Mouse (Mus musculus): ENCODE measurements around the gene Phf19. TPM values are rescaled to one million over a fixed set of nuclear protein-coding genes. Genes with fewer than 3 reads are reported as not detected.
A peak's percentile ranks its signal among the peaks of the same experiment; 100 is the strongest.

Gene Phf19
- polyA plus RNA-seq, 1 experiment from 2014 or later, result 2.2 TPM

- Histone ChIP-seq H3K4me2 (no peak overlapping the region), H3K27me3 (replicated peaks) (no peaks in the 10 kb centered on the region; the same call in 1 of the 2 replicates), H3K9me3 (replicated peaks) (no peaks in the 10 kb centered on the region), H3K4me1 (peaks cover 13% of the 10 kb centered on the region), H3K36me3 (no peaks in the 10 kb centered on the region), H3K4me3 (replicated peaks) (no peak overlapping the region), H3K27ac (replicated peaks) (no peak overlapping the region), H3K9ac (replicated peaks) (no peak overlapping the region)
- WGBS, result 73% methylated on average over 8 of the region's 8 CpGs
- no peak for ATAC-seq (ENCODE audit: low FRiP score)
Observed at GRCm38 (mm10) chr2:34938269-34939208, 24.7 kb upstream of the Phf19 start.

GRCm38 (mm10) chr2:34937460-34937859 lies 23.6 kb upstream of the Phf19 start:
- Histone ChIP-seq H3K27me3 (replicated peaks) (no peaks in the 10 kb centered on the region; the same call in 1 of the 2 replicates), H3K9ac (replicated peaks) (no peak overlapping the region), H3K4me2 (no peak overlapping the region), H3K27ac (replicated peaks) (no peak overlapping the region), H3K9me3 (replicated peaks) (no peaks in the 10 kb centered on the region), H3K36me3 (no peaks in the 10 kb centered on the region), H3K4me1 (peaks cover 13% of the 10 kb centered on the region), H3K4me3 (replicated peaks) (no peak overlapping the region)
- WGBS, result 24% methylated on average over 5 of the region's 5 CpGs
- no peak for ATAC-seq (ENCODE audit: low FRiP score)

DNA sequence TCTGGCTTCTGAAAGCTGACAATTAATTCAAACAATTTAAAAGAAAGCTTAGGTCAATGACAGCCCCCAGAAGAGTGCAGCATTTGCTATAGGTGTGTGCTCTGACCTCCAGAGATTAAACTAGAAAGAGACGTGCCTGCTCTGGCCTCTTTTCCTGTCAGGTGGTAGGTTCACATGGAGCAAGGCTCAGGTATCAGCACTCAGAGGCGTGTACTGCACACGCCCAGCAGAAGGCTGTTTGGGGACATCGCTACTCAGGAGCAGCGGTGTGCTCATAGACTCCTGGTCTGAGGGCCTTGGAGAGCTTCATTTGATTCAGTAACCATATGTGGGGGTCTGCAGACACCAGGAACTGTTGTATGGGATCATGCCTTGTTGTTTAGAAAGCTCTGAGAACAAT lies 13.5 kb upstream of the Phf19 start:
- Histone ChIP-seq H3K4me1 (no peaks in the 10 kb centered on the region), H3K9ac (replicated peaks) (no peak overlapping the region), H3K4me2 (no peak overlapping the region), H3K4me3 (replicated peaks) (no peak overlapping the region), H3K27ac (replicated peaks) (no peak overlapping the region), H3K9me3 (replicated peaks) (no peaks in the 10 kb centered on the region), H3K27me3 (replicated peaks) (no peaks in the 10 kb centered on the region; the same call in 1 of the 2 replicates), H3K36me3 (no peaks in the 10 kb centered on the region)
- no peak for ATAC-seq (ENCODE audit: low FRiP score)
- 84% methylated on average over 5 of the region's 5 CpGs for WGBS

GRCm38 (mm10) chr2:34922729-34923128 lies 8.9 kb upstream of the Phf19 start:
- H3K9me3 ChIP-seq (replicated peaks), result no peaks in the 10 kb centered on the region
- WGBS, result 15% methylated on average over 2 of the region's 2 CpGs
- H3K27ac ChIP-seq (replicated peaks), result no peak overlapping the region
- no peaks in the 10 kb centered on the region for H3K36me3 ChIP-seq
- no peak for ATAC-seq (ENCODE audit: low FRiP score)
- H3K4me1 ChIP-seq, result no peaks in the 10 kb centered on the region
- H3K9ac ChIP-seq (replicated peaks), result no peak overlapping the region
- H3K27me3 ChIP-seq (replicated peaks), result no peaks in the 10 kb centered on the region; the same call in 1 of the 2 replicates
- no peak overlapping the region for H3K4me3 ChIP-seq (replicated peaks)
- no peak overlapping the region for H3K4me2 ChIP-seq

DNA sequence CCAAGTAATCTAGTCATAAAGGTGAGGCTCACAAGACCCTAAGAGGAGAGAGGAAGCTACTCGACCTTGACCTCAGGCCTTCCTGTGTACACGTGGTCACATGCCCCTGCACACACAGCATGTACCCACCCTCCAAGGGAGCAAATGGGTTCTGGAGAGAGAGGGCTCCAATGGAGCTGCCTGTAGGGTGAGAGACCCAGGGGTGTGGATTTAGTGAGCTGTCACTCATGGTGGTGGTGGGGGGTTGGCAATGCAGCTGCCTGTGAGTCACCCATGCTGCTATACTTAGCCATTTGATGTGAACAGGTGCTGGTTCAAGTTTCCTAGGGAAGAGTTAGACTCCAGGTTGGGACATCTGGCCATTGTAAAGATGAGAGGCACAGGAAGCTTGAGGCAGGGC lies 6.3 kb upstream of the Phf19 start:
- Histone ChIP-seq H3K9me3 (replicated peaks) (no peaks in the 10 kb centered on the region), H3K4me3 (replicated peaks) (no peak overlapping the region), H3K4me1 (no peaks in the 10 kb centered on the region), H3K4me2 (no peak overlapping the region), H3K27ac (replicated peaks) (no peak overlapping the region), H3K36me3 (no peaks in the 10 kb centered on the region), H3K27me3 (replicated peaks) (peaks cover 5% of the 10 kb centered on the region), H3K9ac (replicated peaks) (no peak overlapping the region)
- WGBS, result 66% methylated on average over 2 of the region's 2 CpGs
- no peak for ATAC-seq (ENCODE audit: low FRiP score)

GRCm38 (mm10) chr2:34915103-34915502 lies 1.3 kb upstream of the Phf19 start:
- no peaks in the 10 kb centered on the region for H3K36me3 ChIP-seq
- no peak overlapping the region for H3K9ac ChIP-seq (replicated peaks)
- no peak overlapping the region for H3K4me3 ChIP-seq (replicated peaks)
- H3K27me3 ChIP-seq (replicated peaks), result peaks cover 41% of the 10 kb centered on the region
- H3K27ac ChIP-seq (replicated peaks), result no peak overlapping the region
- 53% methylated on average over 2 of the region's 2 CpGs for WGBS
- H3K4me1 ChIP-seq, result peaks cover 19% of the 10 kb centered on the region
- peak overlapping the region; percentile 96 for H3K4me2 ChIP-seq
- no peaks in the 10 kb centered on the region for H3K9me3 ChIP-seq (replicated peaks)
- ATAC-seq (ENCODE audit: low FRiP score), result no peak

DNA sequence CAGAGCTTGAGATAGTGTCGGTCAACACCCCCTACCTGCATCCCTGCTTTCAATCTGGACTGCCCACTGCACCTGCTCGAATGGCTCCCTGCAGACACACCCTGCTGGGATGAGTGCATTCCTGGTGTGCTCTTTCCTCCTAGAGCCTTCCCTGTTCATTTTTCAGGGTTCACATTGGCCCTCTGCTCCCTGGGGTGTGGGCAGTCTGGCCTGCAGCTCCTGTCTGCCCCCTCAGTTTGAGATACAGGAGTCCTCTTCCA lies 927 bp upstream of the Phf19 start:
- ATAC-seq (ENCODE audit: low FRiP score), result 0 out of 2 replicates have a peak, but pooled peaks have one; percentile 12
- Histone ChIP-seq H3K27me3 (replicated peaks) (peaks cover 41% of the 10 kb centered on the region), H3K9ac (replicated peaks) (no peak overlapping the region), H3K36me3 (no peaks in the 10 kb centered on the region), H3K9me3 (replicated peaks) (no peaks in the 10 kb centered on the region), H3K4me1 (peaks cover 19% of the 10 kb centered on the region), H3K4me2 (peak overlapping the region; percentile 96), H3K4me3 (replicated peaks) (no peak overlapping the region), H3K27ac (replicated peaks) (no peak overlapping the region)
- 23% methylated on average over 2 of the region's 2 CpGs for WGBS

- H3K9ac ChIP-seq (replicated peaks), result peak overlapping the region; percentile 45
- no peak overlapping the region for H3K27ac ChIP-seq (replicated peaks)
- peak overlapping the region; percentile 53 for H3K4me3 ChIP-seq (replicated peaks)
- peaks cover 41% of the 10 kb centered on the region for H3K27me3 ChIP-seq (replicated peaks)
- no peaks in the 10 kb centered on the region for H3K36me3 ChIP-seq
- peaks cover 19% of the 10 kb centered on the region for H3K4me1 ChIP-seq
- H3K4me2 ChIP-seq, result peak overlapping the region; percentile 96
- peak; percentile 76 for ATAC-seq (ENCODE audit: low FRiP score)
- H3K9me3 ChIP-seq (replicated peaks), result no peaks in the 10 kb centered on the region
- 2% methylated on average over 40 of the region's 50 CpGs for WGBS
Observed at GRCm38 (mm10) chr2:34914069-34914822, 420 bp upstream of the Phf19 start.

DNA sequence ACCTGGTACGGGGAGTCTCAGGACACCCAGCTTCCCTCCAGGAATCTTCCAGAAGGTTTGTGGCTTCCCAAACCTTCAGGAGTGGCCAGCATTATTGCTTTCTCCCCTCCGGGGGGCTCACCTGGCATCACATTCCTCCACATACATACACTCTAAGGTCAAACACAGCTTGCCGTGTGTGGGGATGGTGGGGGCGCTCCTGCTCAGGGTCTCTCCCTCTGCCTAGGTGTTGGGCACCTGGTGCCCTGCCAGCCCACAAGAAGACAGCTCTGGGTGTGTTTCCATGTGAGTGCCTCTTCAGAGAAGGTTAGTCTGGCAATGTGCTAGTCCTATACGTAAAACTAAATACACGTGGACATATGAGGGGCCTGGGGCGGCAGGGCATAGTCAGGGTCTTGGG lies 1.2 kb downstream of the Phf19 start:
- no peaks in the 10 kb centered on the region for H3K9me3 ChIP-seq (replicated peaks)
- peaks cover 41% of the 10 kb centered on the region for H3K27me3 ChIP-seq (replicated peaks)
- H3K9ac ChIP-seq (replicated peaks), result no peak overlapping the region
- H3K36me3 ChIP-seq, result no peaks in the 10 kb centered on the region
- H3K4me3 ChIP-seq (replicated peaks), result peak overlapping the region; percentile 53
- peaks cover 19% of the 10 kb centered on the region for H3K4me1 ChIP-seq
- peak overlapping the region; percentile 96 for H3K4me2 ChIP-seq
- H3K27ac ChIP-seq (replicated peaks), result no peak overlapping the region
- no peak for ATAC-seq (ENCODE audit: low FRiP score)
- 43% methylated on average over 7 of the region's 7 CpGs for WGBS

DNA sequence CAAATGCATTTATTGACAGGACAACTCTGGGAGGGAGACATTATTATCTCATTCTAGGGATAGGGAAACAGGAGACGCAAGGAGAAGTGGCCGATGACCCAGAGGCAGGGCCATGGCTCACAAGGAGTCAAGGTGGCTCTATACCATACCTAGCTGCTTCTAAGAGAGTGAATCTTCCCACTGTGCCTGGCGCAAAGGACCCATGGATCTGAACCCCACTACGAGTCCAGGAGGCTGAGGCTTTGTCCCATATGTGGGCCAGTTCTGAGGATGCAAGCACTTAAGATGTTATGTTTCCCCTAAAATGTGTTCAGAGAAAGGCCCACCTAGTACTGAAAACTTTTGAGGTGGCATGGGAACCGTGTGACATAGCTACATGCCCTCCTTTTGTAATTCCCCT lies 2.0 kb downstream of the Phf19 start:
- ATAC-seq (ENCODE audit: low FRiP score), result no peak
- peaks cover 19% of the 10 kb centered on the region for H3K4me1 ChIP-seq
- H3K27ac ChIP-seq (replicated peaks), result no peak overlapping the region
- peaks cover 41% of the 10 kb centered on the region for H3K27me3 ChIP-seq (replicated peaks)
- H3K4me3 ChIP-seq (replicated peaks), result no peak overlapping the region
- no peaks in the 10 kb centered on the region for H3K36me3 ChIP-seq
- no peak overlapping the region for H3K9ac ChIP-seq (replicated peaks)
- 85% methylated on average over 5 of the region's 5 CpGs for WGBS
- H3K4me2 ChIP-seq, result no peak overlapping the region
- no peaks in the 10 kb centered on the region for H3K9me3 ChIP-seq (replicated peaks)

DNA sequence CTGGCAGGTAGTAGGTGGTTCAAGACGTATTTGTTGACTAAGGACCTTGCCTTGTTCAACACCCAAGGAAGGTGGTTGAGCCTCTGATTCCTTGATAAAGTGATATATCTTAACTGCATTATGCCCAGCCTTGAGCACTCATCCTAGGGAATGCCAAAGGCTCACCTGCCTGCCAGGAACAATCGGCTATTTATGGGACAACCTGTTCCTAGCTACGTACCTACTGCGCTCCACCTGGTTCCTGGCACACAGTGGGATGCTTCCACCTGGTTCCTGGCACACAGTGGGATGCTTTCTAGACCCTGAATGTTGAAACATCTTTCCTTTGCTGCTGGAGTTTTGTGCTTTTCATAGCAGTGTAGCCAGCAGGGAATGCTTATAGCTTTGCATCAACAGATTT lies 4.1 kb downstream of the Phf19 start:
- Histone ChIP-seq H3K27ac (replicated peaks) (no peak overlapping the region), H3K9ac (replicated peaks) (no peak overlapping the region), H3K4me2 (no peak overlapping the region), H3K4me1 (peaks cover 24% of the 10 kb centered on the region), H3K36me3 (no peaks in the 10 kb centered on the region), H3K4me3 (replicated peaks) (no peak overlapping the region), H3K9me3 (replicated peaks) (no peaks in the 10 kb centered on the region), H3K27me3 (replicated peaks) (peaks cover 32% of the 10 kb centered on the region)
- WGBS, result 88% methylated on average over 4 of the region's 4 CpGs
- no peak for ATAC-seq (ENCODE audit: low FRiP score)
